Mouse (Mus musculus) forebrain, embryonic 12.5 days (tissue): Measurements from ENCODE around the gene Prss29. TPM values are rescaled to one million over a fixed set of nuclear protein-coding genes. Genes with fewer than 3 reads are reported as not detected.

Source experiments
- ATAC-seq: fragments of 200-750 bp; cut with Nextera tagmentation; 2 replicates; pipeline ENCODE4 v1.8.0; 2017; ENCODE audit warnings: moderate TSS enrichment; ENCODE audit not compliant: low FRiP score
- H3K27ac ChIP-seq: fragments of 300-500 bp; sonication (generic); 2 replicates; pipeline ENCODE4 v1.5.1; 2016; ENCODE audit warnings: mild to moderate bottlenecking
- H3K27me3 ChIP-seq: fragments of 300-500 bp; sonication (generic); 2 replicates; pipeline ENCODE4 v1.6.1; 2016; ENCODE audit warnings: mild to moderate bottlenecking
- H3K36me3 ChIP-seq: fragments of 300-500 bp; sonication (generic); replicated peaks from 2 replicates; pipeline ENCODE4 v1.6.1; 2016; ENCODE audit warnings: mild to moderate bottlenecking
- H3K4me1 ChIP-seq: fragments of 300-500 bp; sonication (generic); 2 replicates; pipeline ENCODE4 v1.6.1; 2016
- H3K4me2 ChIP-seq: fragments of 300-500 bp; sonication (generic); 2 replicates; pipeline ENCODE4 v1.6.1; 2016; ENCODE audit warnings: mild to moderate bottlenecking, moderate library complexity
- H3K4me3 ChIP-seq: fragments of 300-500 bp; sonication (generic); replicated peaks from 2 replicates; pipeline ENCODE4 v1.5.1; 2016; ENCODE audit warnings: mild to moderate bottlenecking
- H3K9ac ChIP-seq: fragments of 300-500 bp; sonication (generic); 2 replicates; pipeline ENCODE4 v1.6.1; 2016; ENCODE audit warnings: mild to moderate bottlenecking
- H3K9me3 ChIP-seq: fragments of 300-500 bp; sonication (generic); 2 replicates; pipeline ENCODE4 v1.6.1; 2016
- WGBS: fragments of 180-500 bp; shearing (Covaris S2); methylation state at CpG from one replicate; pipeline ENCODE4 v1.1.7; 2016; 5-methylcytosine and 5-hydroxymethylcytosine counted together
- polyA plus RNA-seq: library from polyadenylated mRNA; unstranded; fragments of >200 nt; fragmentation: Nextera tagmentation; extraction: Ambion mirVana; gene quantifications from 2 replicates; pipeline ENCODE4 v1.2.1, GENCODE M21; 2016

The Prss29 gene
- polyA plus RNA-seq, 1 experiment from 2014 or later, result not detected

- peaks cover 4% of the 10 kb centered on the region; the same call in 1 of the 2 replicates for H3K27me3 ChIP-seq
- WGBS, result 85% methylated on average over 5 of the region's 5 CpGs
- H3K4me1 ChIP-seq, result no peaks in the 10 kb centered on the region
- no peaks in the 10 kb centered on the region for H3K9me3 ChIP-seq
- H3K36me3 ChIP-seq, result no peaks in the 10 kb centered on the region
- no peak overlapping the region for H3K4me3 ChIP-seq
- no peak for ATAC-seq
- H3K9ac ChIP-seq, result no peak overlapping the region
- no peak overlapping the region for H3K27ac ChIP-seq
- H3K4me2 ChIP-seq, result no peak overlapping the region
These were observed 25.0 kb upstream of the Prss29 start for GRCm38 (mm10) chr17:25293495-25293894.

- 50% methylated on average over 1 of the region's 1 CpGs for WGBS
- no peaks in the 10 kb centered on the region for H3K36me3 ChIP-seq
- no peak overlapping the region for H3K9ac ChIP-seq
- no peak for ATAC-seq
- no peak overlapping the region for H3K4me3 ChIP-seq
- peaks cover 6% of the 10 kb centered on the region; the same call in 1 of the 2 replicates for H3K27me3 ChIP-seq
- H3K9me3 ChIP-seq, result no peaks in the 10 kb centered on the region
- H3K27ac ChIP-seq, result no peak overlapping the region
- no peaks in the 10 kb centered on the region for H3K4me1 ChIP-seq
- no peak overlapping the region for H3K4me2 ChIP-seq
These were observed 24.3 kb upstream of the Prss29 start for GRCm38 (mm10) chr17:25294111-25294510.

GRCm38 (mm10) chr17:25298094-25298493, 20.4 kb upstream of the Prss29 start, which contains the start of gene Prss34:
TSS of gene Prss34 (plus strand) at chr17:25298394.
- peaks cover 18% of the 10 kb centered on the region; the same call in 1 of the 2 replicates for H3K27me3 ChIP-seq
- no peak for ATAC-seq
- H3K27ac ChIP-seq, result no peak within 1 kb of the TSS
- H3K9ac ChIP-seq, result no peak within 1 kb of the TSS
- H3K4me1 ChIP-seq, result no peaks in the 10 kb centered on the region
- H3K9me3 ChIP-seq, result no peaks in the 10 kb centered on the region
- H3K4me2 ChIP-seq, result no peak within 1 kb of the TSS
- 91% methylated on average over 5 of the region's 5 CpGs for WGBS
- H3K36me3 ChIP-seq, result no peaks in the 10 kb centered on the region
- no peak within 1 kb of the TSS for H3K4me3 ChIP-seq

GRCm38 (mm10) chr17:25308346-25308745, 10.1 kb upstream of the Prss29 start, which contains the start of gene Prss28:
TSS of gene Prss28 (plus strand) at chr17:25308646.
- no peaks in the 10 kb centered on the region for H3K27me3 ChIP-seq
- H3K27ac ChIP-seq, result no peak within 1 kb of the TSS
- no peak within 1 kb of the TSS for H3K4me2 ChIP-seq
- no peak within 1 kb of the TSS for H3K4me3 ChIP-seq
- no peaks in the 10 kb centered on the region for H3K4me1 ChIP-seq
- no peaks in the 10 kb centered on the region for H3K36me3 ChIP-seq
- no peak for ATAC-seq
- H3K9me3 ChIP-seq, result no peaks in the 10 kb centered on the region
- H3K9ac ChIP-seq, result no peak within 1 kb of the TSS
- 87% methylated on average over 4 of the region's 4 CpGs for WGBS

- H3K27ac ChIP-seq, result no peak overlapping the region
- 93% methylated on average over 8 of the region's 8 CpGs for WGBS
- no peaks in the 10 kb centered on the region for H3K4me1 ChIP-seq
- no peak overlapping the region for H3K4me3 ChIP-seq
- peaks cover 19% of the 10 kb centered on the region; the same call in 1 of the 2 replicates for H3K27me3 ChIP-seq
- ATAC-seq, result no peak
- H3K9ac ChIP-seq, result no peak overlapping the region
- H3K36me3 ChIP-seq, result no peaks in the 10 kb centered on the region
- H3K9me3 ChIP-seq, result no peaks in the 10 kb centered on the region
- no peak overlapping the region for H3K4me2 ChIP-seq
These were observed 2.4 kb downstream of the Prss29 start for GRCm38 (mm10) chr17:25320819-25321218.

GRCm38 (mm10) chr17:25322930-25323329, 4.5 kb downstream of the Prss29 start:
- no peak for ATAC-seq

GRCm38 (mm10) chr17:25332321-25332720, 13.9 kb downstream of the Prss29 start:
- no peak for ATAC-seq
- 80% methylated on average over 9 of the region's 9 CpGs for WGBS
- H3K9ac ChIP-seq, result no peak overlapping the region
- no peaks in the 10 kb centered on the region for H3K4me1 ChIP-seq
- no peaks in the 10 kb centered on the region for H3K9me3 ChIP-seq
- no peak overlapping the region for H3K27ac ChIP-seq
- peaks cover 40% of the 10 kb centered on the region for H3K27me3 ChIP-seq
- H3K4me2 ChIP-seq, result no peak overlapping the region
- no peaks in the 10 kb centered on the region for H3K36me3 ChIP-seq
- H3K4me3 ChIP-seq, result no peak overlapping the region

More at GRCm38 (mm10) chr17:25322930-25323329, 4.5 kb downstream of the Prss29 start:
- Histone ChIP-seq H3K4me1 (no peaks in the 10 kb centered on the region), H3K27ac (no peak overlapping the region), H3K4me2 (no peak overlapping the region), H3K4me3 (no peak overlapping the region), H3K36me3 (no peaks in the 10 kb centered on the region), H3K27me3 (peaks cover 20% of the 10 kb centered on the region; the same call in 1 of the 2 replicates), H3K9ac (no peak overlapping the region), H3K9me3 (no peaks in the 10 kb centered on the region)
- 18% methylated on average over 2 of the region's 2 CpGs for WGBS

GRCm38 (mm10) chr17:25333943-25334342, 15.5 kb downstream of the Prss29 start:
- Histone ChIP-seq H3K9me3 (no peaks in the 10 kb centered on the region), H3K27ac (no peak overlapping the region), H3K4me3 (no peak overlapping the region), H3K36me3 (no peaks in the 10 kb centered on the region), H3K9ac (no peak overlapping the region), H3K4me1 (no peaks in the 10 kb centered on the region), H3K4me2 (no peak overlapping the region), H3K27me3 (peaks cover 33% of the 10 kb centered on the region)
- 2% methylated on average over 8 of the region's 8 CpGs for WGBS
- no peak for ATAC-seq

GRCm38 (mm10) chr17:25338218-25338617, 19.8 kb downstream of the Prss29 start:
- no peaks in the 10 kb centered on the region for H3K36me3 ChIP-seq
- no peak overlapping the region for H3K27ac ChIP-seq
- H3K4me3 ChIP-seq, result no peak overlapping the region
- peaks cover 11% of the 10 kb centered on the region for H3K27me3 ChIP-seq
- H3K9me3 ChIP-seq, result no peaks in the 10 kb centered on the region
- H3K9ac ChIP-seq, result no peak overlapping the region
- H3K4me2 ChIP-seq, result no peak overlapping the region
- no peaks in the 10 kb centered on the region for H3K4me1 ChIP-seq
- 78% methylated on average over 4 of the region's 4 CpGs for WGBS
- no peak for ATAC-seq

- H3K4me3 ChIP-seq, result no peak overlapping the region
- no peak overlapping the region for H3K9ac ChIP-seq
- no peak overlapping the region for H3K27ac ChIP-seq
- H3K4me2 ChIP-seq, result no peak overlapping the region
- 83% methylated on average over 6 of the region's 6 CpGs for WGBS
- ATAC-seq, result no peak
- H3K36me3 ChIP-seq, result no peaks in the 10 kb centered on the region
- no peaks in the 10 kb centered on the region for H3K9me3 ChIP-seq
- no peaks in the 10 kb centered on the region for H3K4me1 ChIP-seq
- H3K27me3 ChIP-seq, result no peaks in the 10 kb centered on the region; the same call in 1 of the 2 replicates
These were observed 21.5 kb downstream of the Prss29 start for GRCm38 (mm10) chr17:25340003-25340402.

GRCm38 (mm10) chr17:25341490-25341889, 23.0 kb downstream of the Prss29 start:
- Histone ChIP-seq H3K36me3 (no peaks in the 10 kb centered on the region), H3K9me3 (no peaks in the 10 kb centered on the region), H3K9ac (no peak overlapping the region), H3K27me3 (no peaks in the 10 kb centered on the region; the same call in 1 of the 2 replicates), H3K4me1 (no peaks in the 10 kb centered on the region), H3K4me2 (no peak overlapping the region), H3K4me3 (no peak overlapping the region), H3K27ac (no peak overlapping the region)
- 56% methylated on average over 3 of the region's 3 CpGs for WGBS
- ATAC-seq, result no peak

GRCm38 (mm10) chr17:25345462-25345861, 27.0 kb downstream of the Prss29 start, which contains the start of gene Tpsab1:
TSS of gene Tpsab1 (minus strand) at chr17:25345562.
- Histone ChIP-seq H3K4me1 (no peaks in the 10 kb centered on the region), H3K9ac (no peak within 1 kb of the TSS), H3K4me2 (no peak within 1 kb of the TSS), H3K27ac (no peak within 1 kb of the TSS), H3K27me3 (0 out of 2 replicates have a peak, but pooled peaks cover 3% of the 10 kb centered on the region), H3K36me3 (no peaks in the 10 kb centered on the region), H3K9me3 (no peaks in the 10 kb centered on the region), H3K4me3 (no peak within 1 kb of the TSS)
- ATAC-seq, result no peak
- WGBS, result 89% methylated on average over 4 of the region's 4 CpGs

- no peak for ATAC-seq
- peaks cover 9% of the 10 kb centered on the region; the same call in 1 of the 2 replicates for H3K27me3 ChIP-seq
- H3K9ac ChIP-seq, result no peak overlapping the region
- no peaks in the 10 kb centered on the region for H3K9me3 ChIP-seq
- 79% methylated on average over 2 of the region's 2 CpGs for WGBS
- H3K36me3 ChIP-seq, result no peaks in the 10 kb centered on the region
- H3K4me3 ChIP-seq, result no peak overlapping the region
- H3K4me2 ChIP-seq, result no peak overlapping the region
- no peak overlapping the region for H3K27ac ChIP-seq
- no peaks in the 10 kb centered on the region for H3K4me1 ChIP-seq
These were observed 42.8 kb downstream of the Prss29 start for GRCm38 (mm10) chr17:25361291-25361690.
